Mouse (Mus musculus) heart, embryonic 16.5 days (tissue): ENCODE measurements at regions not wholly inside any gene's neighbourhood (a gene's known extent, or its start where the extent isn't known, plus 50 kb on each side); places are given as distances from the start of the nearest gene placed in this dataset.

Experiments
- ATAC-seq: fragments of 200-750 bp; cut with Nextera tagmentation; replicated peaks from 2 replicates; pipeline ENCODE4 v1.8.0; 2017; ENCODE audit warnings: moderate number of reproducible peaks; ENCODE audit not compliant: insufficient read depth, low FRiP score; ENCODE audit errors: extremely low read depth
- H3K27ac ChIP-seq: fragments of 300-500 bp; sonication (generic); 2 replicates; pipeline ENCODE4 v1.5.1; 2014; ENCODE audit warnings: mild to moderate bottlenecking, low read length, control low read depth, moderate library complexity
- H3K27me3 ChIP-seq: fragments of 300-500 bp; sonication (generic); 2 replicates; pipeline ENCODE4 v1.6.1; 2014; ENCODE audit warnings: low read length, mixed read lengths; ENCODE audit not compliant: control insufficient read depth, insufficient read depth
- H3K36me3 ChIP-seq: fragments of 300-500 bp; sonication (generic); 2 replicates; pipeline ENCODE4 v1.6.1; 2014; ENCODE audit not compliant: control insufficient read depth, insufficient read depth
- H3K4me1 ChIP-seq: fragments of 300-500 bp; sonication (generic); 2 replicates; pipeline ENCODE4 v1.6.1; 2014; ENCODE audit warnings: low read length, mixed read lengths; ENCODE audit not compliant: control insufficient read depth, insufficient read depth
- H3K4me2 ChIP-seq: fragments of 300-500 bp; sonication (generic); 2 replicates; pipeline ENCODE4 v1.6.1; 2014; ENCODE audit warnings: low read depth, mild to moderate bottlenecking, control low read depth, low read length
- H3K4me3 ChIP-seq: fragments of 300-500 bp; sonication (generic); 2 replicates; pipeline ENCODE4 v1.5.1; 2014; ENCODE audit warnings: mild to moderate bottlenecking, control low read depth, low read length
- H3K9ac ChIP-seq: fragments of 300-500 bp; sonication (generic); 2 replicates; pipeline ENCODE4 v1.6.1; 2014; ENCODE audit warnings: low read length, control low read depth
- H3K9me3 ChIP-seq: fragments of 300-500 bp; sonication (generic); replicated peaks from 2 replicates; pipeline ENCODE4 v1.6.1; 2016; ENCODE audit warnings: low read length; ENCODE audit not compliant: control insufficient read depth
- WGBS: fragments of 180-500 bp; shearing (Covaris S2); extraction: QIAGEN DNeasy Blood & Tissue Kit; methylation state at CpG from one replicate; pipeline ENCODE4 v1.1.7; 2014; 5-methylcytosine and 5-hydroxymethylcytosine counted together

- WGBS, result 43% methylated on average over 4 of the region's 4 CpGs
- Histone ChIP-seq H3K4me1 (peaks cover 1% of the 10 kb centered on the region), H3K36me3 (no peaks in the 10 kb centered on the region), H3K9ac (no peak overlapping the region), H3K27me3 (no peaks in the 10 kb centered on the region), H3K4me3 (no peak overlapping the region), H3K4me2 (no peak overlapping the region), H3K9me3 (0 out of 2 replicates have a peak, but pooled peaks cover 2% of the 10 kb centered on the region), H3K27ac (no peak overlapping the region)
- ATAC-seq, result no peak
Observed at GRCm38 (mm10) chr9:63861418-63861817, 103.6 kb upstream of the Smad3 start.

GRCm38 (mm10) chr9:63860196-63860595, 102.4 kb upstream of the Smad3 start:
- WGBS, result 86% methylated on average over 2 of the region's 2 CpGs
- H3K4me3 ChIP-seq, result no peak overlapping the region
- H3K4me2 ChIP-seq, result no peak overlapping the region
- H3K9me3 ChIP-seq, result no peaks in the 10 kb centered on the region
- no peak for ATAC-seq
- no peak overlapping the region for H3K27ac ChIP-seq
- H3K36me3 ChIP-seq, result no peaks in the 10 kb centered on the region
- H3K9ac ChIP-seq, result no peak overlapping the region
- no peaks in the 10 kb centered on the region for H3K27me3 ChIP-seq
- peaks cover 3% of the 10 kb centered on the region for H3K4me1 ChIP-seq

DNA sequence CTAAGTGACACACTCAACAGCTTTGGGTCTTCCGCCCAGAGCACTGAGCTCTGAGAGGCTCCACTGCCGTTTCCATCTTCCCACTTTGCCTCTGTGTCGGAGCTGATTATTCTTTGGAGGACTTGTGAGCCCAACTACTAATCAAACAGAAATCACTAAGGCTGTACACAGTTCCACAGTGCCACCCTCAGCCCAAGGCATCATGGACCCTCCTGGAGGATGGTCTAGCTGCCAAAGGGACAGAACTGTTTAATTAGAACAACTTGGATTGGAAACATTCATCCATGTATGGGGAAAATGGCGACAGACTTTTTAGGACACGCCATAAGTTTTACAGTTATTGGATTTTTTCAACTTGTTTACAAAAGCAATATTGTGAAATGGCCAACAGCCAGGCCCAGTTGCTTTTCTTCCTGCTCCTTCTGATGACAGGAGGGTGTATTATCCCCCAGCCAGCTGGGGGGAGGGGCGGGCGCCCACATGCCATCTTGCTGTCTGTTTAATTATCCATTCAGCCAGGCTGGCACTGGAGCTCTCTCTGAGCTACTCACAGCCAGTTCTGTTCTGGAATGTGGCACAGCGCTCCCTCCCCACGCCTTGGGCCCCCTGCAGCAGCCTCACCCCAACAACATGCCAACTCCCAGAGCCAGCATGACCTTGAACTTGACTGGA, 98.4 kb upstream of the Smad3 start:
- ATAC-seq, result no peak
- WGBS, result 71% methylated on average over 9 of the region's 9 CpGs
- Histone ChIP-seq H3K27ac (no peak overlapping the region), H3K4me2 (no peak overlapping the region), H3K9ac (no peak overlapping the region), H3K4me1 (peaks cover 3% of the 10 kb centered on the region), H3K4me3 (no peak overlapping the region), H3K9me3 (no peaks in the 10 kb centered on the region), H3K36me3 (no peaks in the 10 kb centered on the region), H3K27me3 (no peaks in the 10 kb centered on the region)

DNA sequence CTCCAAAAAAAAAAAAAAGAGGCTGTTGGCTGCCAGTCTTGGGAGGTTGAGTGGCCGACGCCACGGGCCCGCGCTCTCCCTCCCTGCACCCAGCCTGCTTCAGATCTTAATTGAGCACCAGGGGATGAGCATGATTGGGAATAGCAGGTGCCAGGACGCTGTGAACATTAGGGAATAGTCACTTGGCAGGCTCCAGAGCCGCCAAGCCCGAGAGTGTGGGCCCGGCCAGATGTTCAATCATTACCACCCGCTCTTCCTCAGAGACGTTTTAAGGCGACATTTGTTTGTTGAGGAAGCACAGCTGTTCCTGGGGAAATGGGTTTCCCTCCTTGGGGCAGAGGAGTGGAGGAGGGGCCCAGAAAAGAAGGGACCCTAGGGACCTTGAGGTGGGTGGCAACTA, 94.0 kb upstream of the Smad3 start:
- no peaks in the 10 kb centered on the region for H3K27me3 ChIP-seq
- ATAC-seq, result no peak
- H3K9me3 ChIP-seq, result peaks cover 4% of the 10 kb centered on the region; the same call in 1 of the 2 replicates
- no peak overlapping the region for H3K4me3 ChIP-seq
- 59% methylated on average over 12 of the region's 12 CpGs for WGBS
- peaks cover 3% of the 10 kb centered on the region for H3K4me1 ChIP-seq
- H3K4me2 ChIP-seq, result no peak overlapping the region
- no peak overlapping the region for H3K27ac ChIP-seq
- H3K36me3 ChIP-seq, result no peaks in the 10 kb centered on the region
- no peak overlapping the region for H3K9ac ChIP-seq

DNA sequence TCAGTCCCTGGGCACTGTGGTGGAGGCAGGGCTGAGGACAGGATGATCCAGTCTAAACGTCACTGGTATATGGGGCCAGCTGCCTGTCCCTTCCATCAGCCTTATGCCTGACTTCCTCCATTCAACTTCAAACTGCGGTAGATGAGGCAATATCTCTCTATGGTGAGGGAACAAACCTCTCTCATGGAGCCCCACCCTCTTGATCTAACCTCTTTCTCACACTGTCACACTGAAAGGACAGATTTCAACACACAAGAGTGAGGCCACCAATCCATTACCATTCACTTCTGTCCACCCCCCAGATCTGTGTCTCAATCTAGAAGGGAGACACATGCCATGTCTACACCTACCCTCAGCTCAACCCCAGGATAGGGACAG, 92.5 kb upstream of the Smad3 start:
- Histone ChIP-seq H3K4me3 (no peak overlapping the region), H3K4me1 (no peaks in the 10 kb centered on the region), H3K27ac (no peak overlapping the region), H3K9ac (no peak overlapping the region), H3K4me2 (no peak overlapping the region), H3K36me3 (no peaks in the 10 kb centered on the region), H3K9me3 (peaks cover 4% of the 10 kb centered on the region; the same call in 1 of the 2 replicates), H3K27me3 (no peaks in the 10 kb centered on the region)
- WGBS, result 81% methylated on average over 2 of the region's 2 CpGs
- no peak for ATAC-seq

- Histone ChIP-seq H3K9me3 (peaks cover 4% of the 10 kb centered on the region; the same call in 1 of the 2 replicates), H3K4me2 (no peak overlapping the region), H3K4me3 (no peak overlapping the region), H3K36me3 (no peaks in the 10 kb centered on the region), H3K9ac (no peak overlapping the region), H3K27me3 (no peaks in the 10 kb centered on the region), H3K4me1 (no peaks in the 10 kb centered on the region), H3K27ac (no peak overlapping the region)
- 77% methylated on average over 12 of the region's 12 CpGs for WGBS
- ATAC-seq, result no peak
Observed at GRCm38 (mm10) chr9:63849564-63850315, 91.9 kb upstream of the Smad3 start.

GRCm38 (mm10) chr9:63843883-63844485, 86.2 kb upstream of the Smad3 start:
- WGBS, result 28% methylated on average over 10 of the region's 10 CpGs
- no peak for ATAC-seq

GRCm38 (mm10) chr9:63843431-63843830, 85.6 kb upstream of the Smad3 start:
- Histone ChIP-seq H3K9ac (no peak overlapping the region), H3K27me3 (no peaks in the 10 kb centered on the region; the same call in 1 of the 2 replicates), H3K9me3 (no peaks in the 10 kb centered on the region), H3K36me3 (no peaks in the 10 kb centered on the region), H3K4me3 (no peak overlapping the region), H3K4me1 (no peaks in the 10 kb centered on the region), H3K27ac (no peak overlapping the region), H3K4me2 (no peak overlapping the region)
- 53% methylated on average over 2 of the region's 2 CpGs for WGBS
- 0 out of 2 replicates have a peak, but pooled peaks have one; percentile 15 for ATAC-seq

More at GRCm38 (mm10) chr9:63843883-63844485, 86.2 kb upstream of the Smad3 start:
- H3K27me3 ChIP-seq, result no peaks in the 10 kb centered on the region; the same call in 1 of the 2 replicates
- H3K27ac ChIP-seq, result no peak overlapping the region
- H3K36me3 ChIP-seq, result no peaks in the 10 kb centered on the region
- H3K4me3 ChIP-seq, result no peak overlapping the region
- no peak overlapping the region for H3K9ac ChIP-seq
- no peak overlapping the region for H3K4me2 ChIP-seq
- H3K9me3 ChIP-seq, result no peaks in the 10 kb centered on the region
- H3K4me1 ChIP-seq, result no peaks in the 10 kb centered on the region

GRCm38 (mm10) chr9:63841102-63841501, 83.3 kb upstream of the Smad3 start:
- H3K9me3 ChIP-seq, result no peaks in the 10 kb centered on the region
- 82% methylated on average over 14 of the region's 14 CpGs for whole genome bisulfite sequencing
- H3K27me3 ChIP-seq, result no peaks in the 10 kb centered on the region; the same call in 1 of the 2 replicates
- no peak overlapping the region for H3K27ac ChIP-seq
- H3K9ac ChIP-seq, result no peak overlapping the region
- no peaks in the 10 kb centered on the region for H3K36me3 ChIP-seq
- H3K4me2 ChIP-seq, result no peak overlapping the region
- no peak overlapping the region for H3K4me3 ChIP-seq
- ATAC-seq, result no peak
- no peaks in the 10 kb centered on the region for H3K4me1 ChIP-seq
